Mouse (Mus musculus) intestine, embryonic 16.5 days (tissue): ENCODE measurements at regions not wholly inside any gene's neighbourhood (a gene's known extent, or its start where the extent isn't known, plus 50 kb on each side); places are given as distances from the start of the nearest gene placed in this dataset.

Experiments
- ATAC-seq: fragments of 200-750 bp; cut with Nextera tagmentation; 2 replicates; pipeline ENCODE4 v1.8.0; 2017; ENCODE audit warnings: moderate TSS enrichment, moderate library complexity
- H3K27ac ChIP-seq: fragments of 300-500 bp; sonication (generic); 2 replicates; pipeline ENCODE4 v1.5.1; 2014; ENCODE audit warnings: mild to moderate bottlenecking, low read length
- H3K27me3 ChIP-seq: fragments of 300-500 bp; sonication (generic); replicated peaks from 2 replicates; pipeline ENCODE4 v1.6.1; 2014; ENCODE audit warnings: low read length, control low read depth, mixed read lengths; ENCODE audit not compliant: control insufficient read depth, insufficient read depth
- H3K36me3 ChIP-seq: fragments of 300-500 bp; sonication (generic); 2 replicates; pipeline ENCODE4 v1.6.1; 2014; ENCODE audit warnings: low read length, control low read depth; ENCODE audit not compliant: control insufficient read depth, insufficient read depth
- H3K4me1 ChIP-seq: fragments of 300-500 bp; sonication (generic); 2 replicates; pipeline ENCODE4 v1.6.1; 2014; ENCODE audit warnings: low read length, control low read depth, mixed read lengths; ENCODE audit not compliant: control insufficient read depth, insufficient read depth
- H3K4me2 ChIP-seq: fragments of 300-500 bp; sonication (generic); 2 replicates; pipeline ENCODE4 v1.6.1; 2014; ENCODE audit warnings: low read depth, low read length, control low read depth
- H3K4me3 ChIP-seq: fragments of 300-500 bp; sonication (generic); 2 replicates; pipeline ENCODE4 v1.5.1; 2014; ENCODE audit warnings: mild to moderate bottlenecking, low read length
- H3K9ac ChIP-seq: fragments of 300-500 bp; sonication (generic); 2 replicates; pipeline ENCODE4 v1.6.1; 2014; ENCODE audit warnings: low read depth, low read length
- H3K9me3 ChIP-seq: fragments of 300-500 bp; sonication (generic); 2 replicates; pipeline ENCODE4 v1.6.1; 2016; ENCODE audit warnings: low read length, control low read depth; ENCODE audit not compliant: control insufficient read depth
- WGBS: fragments of 180-500 bp; shearing (Covaris S2); extraction: QIAGEN DNeasy Blood & Tissue Kit; methylation state at CpG from one replicate; pipeline ENCODE4 v1.1.7; 2014; 5-methylcytosine and 5-hydroxymethylcytosine counted together

DNA sequence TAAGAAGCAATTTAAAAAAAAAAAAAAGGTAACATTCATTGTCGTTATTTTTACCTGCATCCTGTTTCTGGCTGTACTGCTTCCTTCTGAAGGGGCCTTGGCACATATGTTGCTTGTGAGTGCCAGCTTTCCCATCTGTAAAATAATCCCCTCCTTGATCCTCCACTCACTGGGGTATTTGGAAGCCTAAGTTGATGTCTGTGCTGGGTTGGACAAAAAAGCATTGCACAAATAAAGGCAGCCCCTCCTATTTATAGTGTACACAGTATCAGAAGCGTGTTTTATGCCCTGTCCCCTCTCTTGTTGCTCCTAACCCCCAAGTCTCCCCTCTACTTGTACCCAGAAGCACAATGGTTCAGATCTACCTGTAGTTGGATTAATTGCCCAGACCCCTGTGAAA, 195.0 kb downstream of the Brinp2 start:
- Histone ChIP-seq H3K27me3 (no peaks in the 10 kb centered on the region), H3K4me1 (no peaks in the 10 kb centered on the region), H3K4me2 (no peak overlapping the region), H3K27ac (no peak overlapping the region), H3K9ac (no peak overlapping the region), H3K9me3 (no peaks in the 10 kb centered on the region), H3K4me3 (no peak overlapping the region), H3K36me3 (no peaks in the 10 kb centered on the region)
- no peak for ATAC-seq
- 66% methylated on average over 2 of the region's 2 CpGs for WGBS

DNA sequence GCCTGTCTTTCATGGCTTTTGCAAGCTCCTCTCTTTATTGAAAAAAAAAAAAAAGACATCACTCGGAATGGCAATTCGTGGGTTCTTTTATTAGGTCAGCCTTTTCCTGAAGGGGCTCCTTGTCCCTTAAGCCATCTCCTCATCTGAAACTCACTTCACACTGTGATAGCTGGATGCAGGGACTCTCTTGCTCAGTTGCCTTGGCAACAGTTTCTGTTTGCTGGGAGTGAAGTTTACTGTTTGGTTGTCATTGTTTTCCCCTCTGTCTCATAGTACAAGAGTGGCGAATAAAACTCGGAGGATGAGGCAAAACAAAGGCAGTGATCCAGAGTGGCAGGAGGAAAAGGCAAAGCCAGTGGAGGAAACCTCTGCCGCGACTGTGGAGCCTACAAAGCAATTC, 194.6 kb downstream of the Brinp2 start:
- H3K36me3 ChIP-seq, result no peaks in the 10 kb centered on the region
- H3K4me2 ChIP-seq, result no peak overlapping the region
- no peaks in the 10 kb centered on the region for H3K27me3 ChIP-seq
- H3K4me1 ChIP-seq, result no peaks in the 10 kb centered on the region
- no peak overlapping the region for H3K27ac ChIP-seq
- H3K4me3 ChIP-seq, result no peak overlapping the region
- 65% methylated on average over 6 of the region's 6 CpGs for WGBS
- no peak for ATAC-seq
- H3K9me3 ChIP-seq, result no peaks in the 10 kb centered on the region
- no peak overlapping the region for H3K9ac ChIP-seq

DNA sequence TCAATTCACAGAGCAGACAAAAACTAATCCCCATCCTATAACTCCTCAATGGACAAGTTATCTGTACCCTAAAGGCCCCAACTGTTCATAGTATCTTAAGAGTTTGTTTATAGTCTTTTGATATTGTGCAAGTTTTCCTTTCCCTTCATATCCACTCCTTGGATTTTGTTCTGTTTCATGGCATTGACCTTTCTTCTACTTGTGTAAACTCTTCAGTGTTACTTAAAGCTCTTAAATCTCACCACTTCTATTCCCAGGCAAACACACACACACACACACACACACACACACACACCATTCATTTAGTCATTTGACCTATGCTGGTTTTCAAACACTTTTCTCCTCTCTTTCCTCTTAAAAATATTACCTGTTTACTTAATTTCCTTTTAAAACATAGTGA, 192.7 kb downstream of the Brinp2 start:
- no peak overlapping the region for H3K27ac ChIP-seq
- no peak overlapping the region for H3K4me3 ChIP-seq
- H3K27me3 ChIP-seq, result no peaks in the 10 kb centered on the region
- no peak overlapping the region for H3K9ac ChIP-seq
- no peaks in the 10 kb centered on the region for H3K9me3 ChIP-seq
- H3K36me3 ChIP-seq, result no peaks in the 10 kb centered on the region
- no peak for ATAC-seq
- no peaks in the 10 kb centered on the region for H3K4me1 ChIP-seq
- no peak overlapping the region for H3K4me2 ChIP-seq

DNA sequence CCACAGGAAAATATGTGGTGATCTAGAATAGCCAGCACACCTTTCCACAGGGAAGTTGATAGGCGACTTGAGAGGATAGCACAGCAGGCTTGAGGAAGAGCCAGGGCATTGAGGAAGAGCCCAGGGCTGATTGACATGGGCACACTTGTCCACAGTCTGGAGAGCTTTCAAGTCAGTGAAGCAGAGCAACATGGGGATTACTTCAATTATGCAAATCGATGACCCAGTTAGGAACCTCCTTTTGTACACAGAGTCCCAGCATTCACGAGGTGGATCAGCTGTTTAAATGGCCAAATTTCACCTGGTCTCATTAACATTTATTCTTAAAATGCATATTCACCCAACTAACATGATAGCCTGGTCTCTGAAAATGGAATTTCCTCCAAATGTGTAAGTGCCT, 186.1 kb downstream of the Brinp2 start:
- H3K36me3 ChIP-seq, result no peaks in the 10 kb centered on the region
- 64% methylated on average over 3 of the region's 3 CpGs for WGBS
- no peaks in the 10 kb centered on the region for H3K27me3 ChIP-seq
- no peak overlapping the region for H3K9ac ChIP-seq
- H3K4me3 ChIP-seq, result no peak overlapping the region
- no peak overlapping the region for H3K4me2 ChIP-seq
- ATAC-seq, result no peak
- H3K4me1 ChIP-seq, result no peaks in the 10 kb centered on the region
- H3K27ac ChIP-seq, result no peak overlapping the region
- no peaks in the 10 kb centered on the region for H3K9me3 ChIP-seq

DNA sequence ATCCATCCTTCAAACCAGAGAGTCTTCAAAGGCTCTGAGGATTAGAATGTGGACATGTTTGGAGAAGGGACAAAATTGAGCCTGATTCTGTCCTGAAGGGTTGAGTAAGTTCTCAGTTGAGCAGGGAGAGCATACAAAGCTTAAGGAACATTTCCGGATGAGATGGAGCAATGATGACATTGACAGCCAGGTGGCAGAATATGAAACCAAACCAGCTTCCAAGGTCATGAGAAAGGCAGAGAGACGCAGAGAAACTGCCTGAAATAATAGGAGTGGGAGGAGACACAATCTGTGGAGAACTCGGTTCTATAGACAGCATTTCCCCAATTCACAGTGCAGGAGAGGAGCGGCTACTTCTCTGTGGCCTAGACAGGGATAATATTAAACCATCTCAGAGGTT, 176.0 kb downstream of the Brinp2 start:
- Histone ChIP-seq H3K27me3 (no peaks in the 10 kb centered on the region), H3K36me3 (no peaks in the 10 kb centered on the region), H3K9ac (no peak overlapping the region), H3K4me1 (no peaks in the 10 kb centered on the region), H3K4me2 (no peak overlapping the region), H3K9me3 (no peaks in the 10 kb centered on the region), H3K4me3 (no peak overlapping the region), H3K27ac (no peak overlapping the region)
- 65% methylated on average over 4 of the region's 4 CpGs for WGBS
- no peak for ATAC-seq

DNA sequence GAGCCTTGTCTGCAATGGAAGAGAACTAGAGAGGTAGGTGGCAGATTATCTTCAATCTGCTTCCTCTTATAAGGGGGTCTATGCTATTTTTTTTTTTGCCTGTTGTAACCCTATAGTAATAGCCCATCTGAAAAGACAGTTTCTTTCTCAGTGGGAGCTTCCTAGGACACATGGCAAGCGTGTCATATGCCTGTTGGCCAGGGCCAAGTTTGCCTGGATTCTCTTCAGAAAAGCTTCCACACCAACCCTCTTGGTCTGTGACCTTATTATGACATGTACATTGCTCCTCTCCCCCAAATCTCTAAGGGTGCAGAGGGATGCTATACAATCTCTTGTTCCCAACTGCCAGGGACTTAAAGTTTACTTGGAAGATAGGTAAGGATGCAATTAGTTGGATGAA, 174.8 kb downstream of the Brinp2 start:
- Histone ChIP-seq H3K4me1 (no peaks in the 10 kb centered on the region), H3K9ac (no peak overlapping the region)

DNA sequence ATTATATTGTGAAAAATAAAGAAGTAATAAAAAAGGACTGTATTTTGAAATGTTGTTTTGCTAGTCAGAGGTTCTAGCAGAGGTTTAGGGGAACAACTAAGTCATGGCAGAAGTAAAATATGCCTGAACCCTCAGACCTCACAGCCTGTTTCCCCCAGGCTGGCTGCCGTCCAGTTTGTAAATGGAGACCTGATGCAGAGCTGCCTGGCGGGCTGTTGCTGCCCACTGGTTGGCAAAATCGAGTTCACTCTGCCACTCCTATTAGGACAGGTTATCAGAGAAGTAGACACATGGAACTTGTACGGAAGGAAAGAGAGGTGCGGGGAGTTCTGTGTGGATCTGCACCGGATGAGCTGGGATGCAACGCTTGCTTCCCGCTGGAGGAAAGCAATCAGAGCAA, 168.5 kb downstream of the Brinp2 start:
- Histone ChIP-seq H3K9me3 (no peaks in the 10 kb centered on the region), H3K27me3 (no peaks in the 10 kb centered on the region), H3K27ac (no peak overlapping the region), H3K36me3 (no peaks in the 10 kb centered on the region), H3K9ac (no peak overlapping the region), H3K4me2 (no peak overlapping the region), H3K4me3 (no peak overlapping the region), H3K4me1 (no peaks in the 10 kb centered on the region)
- ATAC-seq, result no peak
- WGBS, result 67% methylated on average over 8 of the region's 8 CpGs

More for the DNA sequence above, 174.8 kb downstream of the Brinp2 start:
- no peak for ATAC-seq
- Histone ChIP-seq H3K27ac (no peak overlapping the region), H3K27me3 (no peaks in the 10 kb centered on the region), H3K36me3 (no peaks in the 10 kb centered on the region), H3K9me3 (no peaks in the 10 kb centered on the region), H3K4me2 (no peak overlapping the region), H3K4me3 (no peak overlapping the region)
- 74% methylated on average over 1 of the region's 1 CpGs for WGBS

DNA sequence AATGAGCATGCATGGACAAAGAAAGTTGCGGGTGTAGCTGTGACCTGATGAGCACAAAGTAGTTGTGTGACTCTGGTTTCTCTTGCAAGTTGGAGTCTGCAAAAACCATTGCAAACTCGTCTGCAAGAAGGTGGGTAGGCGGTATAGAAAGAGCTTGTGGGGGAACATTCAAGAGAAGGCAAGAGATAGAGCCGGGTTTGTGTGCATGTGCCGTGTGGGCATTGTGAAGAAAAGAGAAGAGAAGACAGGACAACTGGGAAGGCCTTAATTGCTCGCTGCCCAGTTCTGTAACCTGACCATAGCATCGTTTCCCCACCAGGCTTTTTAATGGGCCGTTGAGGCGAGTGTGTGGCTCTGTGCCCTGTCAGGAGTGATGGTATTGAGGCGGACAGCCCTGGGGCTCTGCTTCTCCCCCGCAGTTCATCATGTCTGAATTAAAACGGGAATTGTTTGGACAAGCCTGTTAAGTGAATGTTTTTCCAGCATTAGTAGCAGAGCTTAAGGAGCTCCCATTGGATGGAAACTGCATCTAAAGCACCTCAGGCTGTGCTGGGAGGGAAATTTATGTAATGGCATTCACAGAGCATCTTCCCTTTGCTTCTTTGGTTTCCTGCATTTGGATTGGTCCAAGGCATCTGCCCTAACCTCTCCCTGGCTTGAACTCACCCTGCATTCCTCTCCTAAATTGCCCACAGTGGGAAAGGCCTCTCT, 163.1 kb downstream of the Brinp2 start:
- no peaks in the 10 kb centered on the region for H3K27me3 ChIP-seq
- H3K4me3 ChIP-seq, result no peak overlapping the region
- WGBS, result 58% methylated on average over 12 of the region's 12 CpGs
- H3K9me3 ChIP-seq, result no peaks in the 10 kb centered on the region
- no peak overlapping the region for H3K9ac ChIP-seq
- H3K36me3 ChIP-seq, result no peaks in the 10 kb centered on the region
- ATAC-seq, result no peak
- H3K27ac ChIP-seq, result no peak overlapping the region
- no peak overlapping the region for H3K4me2 ChIP-seq
- H3K4me1 ChIP-seq, result no peaks in the 10 kb centered on the region

DNA sequence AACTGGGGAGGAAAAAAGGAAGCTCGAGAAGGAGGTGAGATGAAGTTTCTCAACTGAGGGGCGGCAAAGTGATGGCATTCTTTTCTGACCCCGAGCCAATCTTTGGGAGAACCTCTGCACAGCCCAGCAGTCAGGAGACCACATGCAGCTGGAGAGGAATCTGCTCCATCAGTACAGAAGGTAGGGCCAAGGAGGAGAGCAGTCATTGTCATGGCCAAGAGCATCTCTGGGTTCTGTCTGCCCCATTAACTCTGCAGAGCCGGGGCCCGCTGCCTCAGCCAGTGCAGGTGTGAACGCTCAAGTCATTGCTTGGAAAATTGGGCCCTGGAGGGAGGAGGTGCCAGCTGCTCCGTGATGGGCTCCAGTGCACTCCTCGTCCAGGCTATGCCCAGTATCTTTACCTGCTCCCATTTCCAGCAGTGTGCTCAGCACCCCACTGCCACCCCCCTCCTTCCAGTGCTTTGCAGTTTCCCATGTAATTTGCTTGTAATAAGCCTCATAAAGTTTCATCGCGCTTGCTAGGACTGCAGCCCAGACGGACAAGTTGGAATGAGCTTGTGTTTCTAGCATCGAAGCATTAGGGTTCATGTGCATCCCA, 162.1 kb downstream of the Brinp2 start:
- Histone ChIP-seq H3K4me2 (no peak overlapping the region), H3K9ac (no peak overlapping the region), H3K4me3 (no peak overlapping the region), H3K9me3 (no peaks in the 10 kb centered on the region), H3K36me3 (no peaks in the 10 kb centered on the region), H3K27ac (no peak overlapping the region), H3K27me3 (no peaks in the 10 kb centered on the region), H3K4me1 (no peaks in the 10 kb centered on the region)
- ATAC-seq, result no peak
- WGBS, result 73% methylated on average over 12 of the region's 12 CpGs
